Mouse (Mus musculus) lung, postnatal 0 days (tissue): ENCODE results near the gene B2m. TPM values are rescaled to one million over a fixed set of nuclear protein-coding genes. Genes with fewer than 3 reads are reported as not detected.
A peak's percentile ranks its signal among the peaks of the same experiment; 100 is the strongest.

Experiments used
- ATAC-seq: fragments of 200-750 bp; cut with Nextera tagmentation; 2 replicates; pipeline ENCODE4 v1.8.0; 2017; ENCODE audit warnings: moderate library complexity
- DNase-seq: peaks from one replicate; pipeline ENCODE4 v3.0.0-alpha.2; 2016; ENCODE audit warnings: low spot score
- H3K27ac ChIP-seq: fragments of 300-500 bp; sonication (generic); 2 replicates; pipeline ENCODE4 v1.5.1; 2014; ENCODE audit warnings: antibody characterized with exemption, mild to moderate bottlenecking, low read length, mixed read lengths
- H3K27me3 ChIP-seq: fragments of 300-500 bp; sonication (generic); replicated peaks from 2 replicates; pipeline ENCODE4 v1.6.1; 2014; ENCODE audit warnings: low read length, mixed read lengths; ENCODE audit not compliant: insufficient read depth
- H3K36me3 ChIP-seq: fragments of 300-500 bp; sonication (generic); 2 replicates; pipeline ENCODE4 v1.6.1; 2014; ENCODE audit warnings: low read length, mixed read lengths; ENCODE audit not compliant: insufficient read depth
- H3K4me1 ChIP-seq: fragments of 300-500 bp; sonication (generic); 2 replicates; pipeline ENCODE4 v1.6.1; 2014; ENCODE audit warnings: antibody characterized with exemption, low read depth, low read length, mixed read lengths; ENCODE audit not compliant: insufficient read depth
- H3K4me2 ChIP-seq: fragments of 300-500 bp; sonication (generic); replicated peaks from 2 replicates; pipeline ENCODE4 v1.6.1; 2014; ENCODE audit warnings: low read depth, mild to moderate bottlenecking, low read length, moderate library complexity, mixed read lengths
- H3K4me3 ChIP-seq: fragments of 300-500 bp; sonication (generic); 2 replicates; pipeline ENCODE4 v1.5.1; 2014; ENCODE audit warnings: low read depth, low read length
- H3K9ac ChIP-seq: fragments of 300-500 bp; sonication (generic); replicated peaks from 2 replicates; pipeline ENCODE4 v1.6.1; 2014; ENCODE audit warnings: low read depth, mild to moderate bottlenecking
- H3K9me3 ChIP-seq: fragments of 300-500 bp; sonication (generic); 2 replicates; pipeline ENCODE4 v1.6.1; 2016; ENCODE audit warnings: low read length, mixed read lengths
- CTCF ChIP-seq: IDR thresholded peaks from 2 replicates; pipeline ENCODE4 v1.5.1; 2016; ENCODE audit warnings: antibody characterized with exemption, mild to moderate bottlenecking
- EP300 ChIP-seq: IDR thresholded peaks from 2 replicates; pipeline ENCODE4 v1.6.1; 2016; ENCODE audit warnings: antibody characterized with exemption, mild to moderate bottlenecking, control low read depth
- WGBS: fragments of 180-500 bp; shearing (Covaris S2); extraction: QIAGEN DNeasy Blood & Tissue Kit; methylation state at CpG from one replicate; pipeline ENCODE4 v1.1.7; 2014; 5-methylcytosine and 5-hydroxymethylcytosine counted together
- polyA plus RNA-seq: library from polyadenylated mRNA; unstranded; fragments of >200 nt; fragmentation: Nextera tagmentation; extraction: Ambion mirVana; gene quantifications from 2 replicates; pipeline ENCODE4 v1.2.1, GENCODE M21; 2015

B2m gene
- polyA plus RNA-seq, 1 experiment from 2014 or later: 745 TPM

GRCm38 (mm10) chr2:122117961-122118958 is 29.2 kb upstream of the B2m start, which contains the start of gene Spg11:
Gene Spg11, minus strand, starts transcription at chr2:122118386.
- ATAC-seq (peak; percentile 99), DNase-seq (peak; percentile 99)
- Histone ChIP-seq H3K9me3 (no peaks in the 10 kb centered on the region), H3K4me3 (peak within 1 kb of the TSS; percentile 94), H3K27me3 (no peaks in the 10 kb centered on the region), H3K9ac (peak within 1 kb of the TSS; percentile 93), H3K27ac (peak within 1 kb of the TSS; percentile 94), H3K4me2 (peak within 1 kb of the TSS; percentile 77), H3K4me1 (peaks cover 8% of the 10 kb centered on the region; the same call in 1 of the 2 replicates), H3K36me3 (0 out of 2 replicates have a peak, but pooled peaks cover 7% of the 10 kb centered on the region)
- TF ChIP-seq CTCF: peak; percentile 6; the same call in 1 of the 2 replicates
- TF ChIP-seq EP300: peak; percentile 51; the same call in 1 of the 2 replicates
- 2% methylated on average over 47 of the region's 47 CpGs for WGBS

- Histone ChIP-seq H3K9ac (no peak overlapping the region), H3K4me1 (no peaks in the 10 kb centered on the region), H3K27me3 (no peaks in the 10 kb centered on the region), H3K27ac (no peak overlapping the region), H3K4me2 (no peak overlapping the region), H3K4me3 (no peak overlapping the region), H3K36me3 (no peaks in the 10 kb centered on the region), H3K9me3 (no peaks in the 10 kb centered on the region)
- 40% methylated on average over 12 of the region's 12 CpGs for WGBS
- ATAC-seq (no peak), DNase-seq (no peak)
- TF ChIP-seq CTCF: no peak
- TF ChIP-seq EP300: no peak
Observed at GRCm38 (mm10) chr2:122125680-122126572, 21.6 kb upstream of the B2m start.

- 33% methylated on average over 5 of the region's 5 CpGs for WGBS
- no peaks in the 10 kb centered on the region for H3K36me3 ChIP-seq
- no peaks in the 10 kb centered on the region for H3K4me1 ChIP-seq
- H3K4me2 ChIP-seq: no peak overlapping the region
- no peak for DNase-seq
- H3K9me3 ChIP-seq: no peaks in the 10 kb centered on the region
- H3K27me3 ChIP-seq: no peaks in the 10 kb centered on the region
- H3K27ac ChIP-seq: no peak overlapping the region
- TF ChIP-seq EP300: no peak
- no peak for TF ChIP-seq CTCF
- no peak for ATAC-seq
- H3K9ac ChIP-seq: no peak overlapping the region
- no peak overlapping the region for H3K4me3 ChIP-seq
Observed at GRCm38 (mm10) chr2:122126765-122127347, 20.6 kb upstream of the B2m start.

- no peaks in the 10 kb centered on the region for H3K9me3 ChIP-seq
- ATAC-seq: no peak
- no peak for TF ChIP-seq CTCF
- no peak for TF ChIP-seq EP300
Observed at GRCm38 (mm10) chr2:122127635-122128034, 19.9 kb upstream of the B2m start.

GRCm38 (mm10) chr2:122132078-122132477 is 15.4 kb upstream of the B2m start:
- no peak for TF ChIP-seq CTCF
- no peak for TF ChIP-seq EP300
- no peaks in the 10 kb centered on the region for H3K4me1 ChIP-seq
- DNase-seq (no peak), ATAC-seq (no peak)
- no peak overlapping the region for H3K4me3 ChIP-seq
- H3K4me2 ChIP-seq: no peak overlapping the region
- no peak overlapping the region for H3K9ac ChIP-seq
- H3K36me3 ChIP-seq: no peaks in the 10 kb centered on the region
- 85% methylated on average over 2 of the region's 2 CpGs for WGBS
- no peak overlapping the region for H3K27ac ChIP-seq
- no peaks in the 10 kb centered on the region for H3K9me3 ChIP-seq
- no peaks in the 10 kb centered on the region for H3K27me3 ChIP-seq

More at GRCm38 (mm10) chr2:122127635-122128034, 19.9 kb upstream of the B2m start:
- H3K27me3 ChIP-seq: no peaks in the 10 kb centered on the region
- H3K27ac ChIP-seq: no peak overlapping the region
- no peak overlapping the region for H3K4me2 ChIP-seq
- 88% methylated on average over 4 of the region's 4 CpGs for WGBS
- DNase-seq: no peak
- H3K9ac ChIP-seq: no peak overlapping the region
- H3K4me1 ChIP-seq: no peaks in the 10 kb centered on the region
- no peaks in the 10 kb centered on the region for H3K36me3 ChIP-seq
- H3K4me3 ChIP-seq: no peak overlapping the region
